Mouse (Mus musculus) brown adipose tissue, adult 24 weeks (tissue): ENCODE results near the gene Rnf185. TPM values are rescaled to one million over a fixed set of nuclear protein-coding genes. Genes with fewer than 3 reads are reported as not detected.

Source experiments
- H3K27ac ChIP-seq: fragments of 200-500 bp; replicated peaks from 2 replicates; pipeline ENCODE4 v1.5.1; 2012; ENCODE audit warnings: low read depth, mild to moderate bottlenecking, low read length
- H3K4me1 ChIP-seq: fragments of 200-500 bp; 2 replicates; pipeline ENCODE4 v1.6.1; 2012; ENCODE audit warnings: low read length, mixed read lengths; ENCODE audit not compliant: control insufficient read depth, insufficient read depth, insufficient read length
- H3K4me3 ChIP-seq: fragments of 200-500 bp; 2 replicates; pipeline ENCODE4 v1.5.1; 2012; ENCODE audit warnings: low read depth, mild to moderate bottlenecking, low read length, moderate library complexity; ENCODE audit not compliant: insufficient read depth
- polyA plus RNA-seq: library from polyadenylated mRNA; stranded (reverse); fragments of >200 nt; gene quantifications from 2 replicates; pipeline ENCODE4 v1.2.4, GENCODE M21; 2012; ENCODE audit not compliant: missing spikeins, insufficient read depth, insufficient read length

Rnf185 gene
- polyA plus RNA-seq, 1 experiment: 15.9 TPM

DNA sequence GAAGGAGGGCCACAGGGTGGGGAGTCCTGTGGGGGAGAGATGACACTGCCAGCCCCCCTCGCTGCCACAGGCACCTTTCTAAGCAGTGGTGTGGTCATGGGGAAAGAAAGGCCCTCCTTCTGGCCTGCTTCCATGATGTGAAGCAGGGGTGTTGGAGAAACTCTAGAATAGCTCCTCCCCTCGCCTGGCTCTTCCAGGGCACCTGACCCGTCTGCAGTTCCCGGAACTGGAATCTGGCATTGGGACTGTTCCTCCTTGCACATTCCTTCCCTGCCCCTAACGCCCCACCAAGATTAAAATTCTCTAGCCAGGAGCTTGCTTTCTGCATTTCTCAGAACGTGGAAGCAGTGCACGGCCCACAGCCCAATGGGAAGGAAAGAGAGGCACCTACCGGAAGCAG is 59.6 kb downstream of the Rnf185 start:
- no peak overlapping the region for H3K4me3 ChIP-seq
- H3K27ac ChIP-seq: no peak overlapping the region
- H3K4me1 ChIP-seq: no peaks in the 10 kb centered on the region

DNA sequence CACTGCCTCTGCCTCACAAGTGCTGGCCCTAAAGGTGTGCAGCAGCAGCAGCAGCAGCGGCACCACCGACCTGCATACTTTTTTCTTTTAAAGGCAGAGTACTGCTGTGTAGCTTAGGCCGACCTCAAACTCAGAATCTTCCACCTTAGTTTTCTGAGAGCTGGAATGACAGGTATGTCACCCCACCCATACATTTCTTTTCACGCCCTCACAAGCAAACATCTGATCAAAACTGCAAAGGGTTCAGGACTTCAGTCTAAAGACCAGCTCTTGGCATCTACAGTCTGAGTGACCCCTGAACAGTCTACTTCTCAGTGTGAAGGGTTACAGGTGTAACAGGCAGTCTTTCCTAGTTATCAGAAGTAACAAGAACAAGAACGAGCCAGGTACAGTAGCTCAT is 61.4 kb downstream of the Rnf185 start:
- Histone ChIP-seq H3K4me3 (no peak overlapping the region), H3K27ac (no peak overlapping the region), H3K4me1 (no peaks in the 10 kb centered on the region)

DNA sequence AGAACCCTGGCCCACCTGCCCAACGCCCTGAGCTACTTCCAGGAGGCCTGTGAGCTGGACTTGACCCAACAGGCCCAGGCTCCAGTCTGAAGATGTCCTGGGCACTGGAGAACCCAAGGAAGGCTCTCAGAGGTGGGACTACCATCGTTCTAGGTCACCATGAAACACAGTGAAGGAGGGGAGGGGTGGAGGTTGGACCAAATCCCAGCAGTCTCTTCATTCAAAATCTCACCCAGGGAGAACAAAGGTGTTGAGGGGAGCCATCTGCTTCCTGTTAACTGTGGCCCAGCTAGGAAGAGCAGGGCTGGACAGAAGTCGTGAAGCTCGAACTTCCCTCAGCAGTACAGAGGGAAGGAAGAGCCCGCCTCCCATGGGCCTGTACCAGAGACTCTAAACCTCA is 62.2 kb downstream of the Rnf185 start:
- Histone ChIP-seq H3K4me3 (no peak overlapping the region), H3K4me1 (no peaks in the 10 kb centered on the region), H3K27ac (no peak overlapping the region)

DNA sequence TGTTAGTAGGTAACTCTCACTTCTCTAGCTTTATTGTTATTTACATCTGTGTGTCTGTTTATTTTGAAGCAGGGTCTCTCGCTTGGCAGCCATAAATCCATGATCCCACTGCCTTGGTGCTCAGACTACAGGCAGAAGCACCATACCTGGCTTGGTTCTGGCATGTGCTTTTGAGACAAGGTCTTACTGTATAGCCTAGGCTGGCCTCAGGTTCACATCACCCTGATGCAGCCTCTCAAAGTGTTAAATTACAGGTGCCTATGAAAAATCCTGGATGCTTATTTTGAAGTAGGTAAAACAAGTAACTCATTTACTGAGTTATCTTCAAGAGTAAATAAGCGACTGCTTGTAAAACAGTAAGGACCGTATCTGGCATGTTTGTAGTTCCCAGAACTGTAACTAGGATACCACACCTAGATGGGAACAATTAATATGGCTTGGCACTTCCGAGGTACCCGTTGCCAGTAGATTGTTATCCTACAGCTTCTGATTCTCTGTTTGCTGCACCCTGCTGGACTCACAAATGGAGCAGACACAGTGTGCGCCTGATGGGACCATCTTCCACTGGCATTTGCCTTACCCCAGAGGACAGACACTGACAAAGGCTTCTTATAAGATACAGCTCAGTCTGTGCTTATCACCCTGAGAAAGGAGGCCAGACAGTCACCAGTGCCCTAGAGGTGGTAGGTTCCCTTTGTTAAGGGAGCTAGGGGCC is 64.5 kb downstream of the Rnf185 start:
- Histone ChIP-seq H3K4me1 (no peaks in the 10 kb centered on the region), H3K4me3 (no peak overlapping the region), H3K27ac (no peak overlapping the region)

DNA sequence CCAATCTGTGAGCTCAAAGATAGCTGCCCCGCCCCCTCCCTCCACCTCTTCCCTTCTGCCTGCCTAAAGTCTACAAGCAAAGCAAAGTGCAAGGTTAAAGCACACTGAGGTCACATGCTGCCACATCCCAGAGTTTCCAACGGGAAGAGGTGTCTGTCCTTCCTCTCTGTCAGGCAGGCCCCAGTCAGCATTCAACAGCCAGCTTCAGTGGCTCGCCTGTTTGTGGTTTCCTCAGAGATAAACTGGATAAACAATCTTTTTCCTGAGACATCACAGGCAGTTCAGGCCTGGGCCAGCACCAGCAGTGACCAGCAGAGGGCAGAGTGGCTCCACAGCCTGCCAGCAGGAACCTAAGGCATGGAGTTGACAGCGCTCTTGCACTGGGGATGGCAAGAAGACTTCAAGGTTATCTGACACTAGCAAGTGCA is 65.2 kb downstream of the Rnf185 start:
- no peak overlapping the region for H3K27ac ChIP-seq
- H3K4me3 ChIP-seq: no peak overlapping the region
- no peaks in the 10 kb centered on the region for H3K4me1 ChIP-seq

DNA sequence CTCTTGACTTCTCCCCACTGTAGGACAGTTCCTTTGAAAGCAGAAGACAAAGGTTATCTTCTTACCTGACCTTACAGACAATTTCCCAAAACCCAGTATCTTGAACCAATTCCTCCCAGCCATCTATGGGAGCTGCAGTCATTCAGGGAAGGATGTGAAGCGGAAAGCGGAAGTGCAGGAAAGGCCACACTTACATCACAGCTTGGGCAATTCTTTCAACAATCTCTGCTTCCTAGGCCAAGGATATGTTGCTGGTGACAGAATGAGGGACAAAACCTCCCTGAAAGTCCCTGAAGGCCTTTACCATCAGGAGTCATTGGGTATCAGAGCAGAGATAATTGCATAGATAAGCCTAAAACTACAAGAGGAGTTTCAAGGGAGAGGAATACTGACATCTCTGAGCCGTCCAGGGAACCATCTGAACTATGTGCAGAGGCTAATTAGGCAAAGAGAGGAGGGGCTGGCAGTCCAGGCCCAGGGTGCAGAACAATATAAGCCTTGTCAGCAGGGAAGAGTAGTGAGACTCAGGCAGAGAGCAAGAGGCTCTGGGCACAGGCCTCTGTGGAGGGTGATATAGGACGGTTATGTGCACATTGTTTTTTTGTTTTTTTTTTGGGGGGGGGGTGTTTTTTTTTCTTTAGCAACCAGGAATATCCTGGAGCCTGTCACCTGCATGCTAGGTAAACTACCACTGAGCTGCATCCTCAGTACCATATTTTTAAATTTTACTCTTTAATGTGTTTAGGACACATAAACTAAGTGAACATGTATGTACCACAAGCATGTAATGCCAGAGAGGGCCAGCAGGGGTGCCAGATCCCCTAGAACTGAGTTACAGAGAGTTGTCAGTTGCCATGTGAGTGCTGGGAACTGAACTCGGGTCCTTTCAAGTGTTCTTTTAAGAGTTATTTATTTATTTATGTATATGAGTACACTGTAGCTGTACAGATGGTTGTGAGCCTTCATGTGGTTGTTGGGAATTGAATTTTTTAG is 69.3 kb downstream of the Rnf185 start:
- Histone ChIP-seq H3K4me3 (no peak overlapping the region), H3K27ac (no peak overlapping the region), H3K4me1 (no peaks in the 10 kb centered on the region)

DNA sequence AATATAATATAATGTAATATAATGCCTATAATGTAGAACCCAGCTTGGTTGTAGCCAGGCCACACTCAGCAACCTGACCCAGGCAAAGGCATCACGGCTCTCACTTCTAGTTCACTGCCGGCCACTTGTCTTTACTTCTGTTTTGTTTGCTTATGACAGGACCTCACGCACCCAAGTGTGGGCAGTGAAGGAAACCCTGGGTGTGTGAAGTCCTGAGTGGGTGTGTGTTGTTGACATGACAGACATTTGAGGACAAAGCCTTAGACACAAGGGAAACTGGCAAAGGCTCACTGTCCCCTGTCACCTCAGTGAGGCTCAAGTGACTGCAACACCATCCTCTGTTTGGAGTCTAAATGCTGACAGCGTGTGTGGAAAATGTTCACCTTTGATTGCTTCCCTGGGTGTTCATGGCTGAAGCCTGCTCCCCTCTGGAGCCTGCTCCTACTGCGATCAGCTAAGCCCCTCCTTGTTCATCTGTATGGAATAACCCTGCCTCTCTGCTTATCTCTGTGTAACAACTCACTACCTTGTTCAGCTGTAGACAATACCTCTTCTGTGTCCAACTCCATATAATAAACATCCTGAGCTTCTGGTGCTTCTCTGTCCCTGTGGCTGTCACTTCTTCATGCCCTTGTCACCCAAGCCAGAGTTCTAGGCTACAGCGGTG is 70.9 kb downstream of the Rnf185 start:
- H3K27ac ChIP-seq: no peak overlapping the region
- no peaks in the 10 kb centered on the region for H3K4me1 ChIP-seq
- no peak overlapping the region for H3K4me3 ChIP-seq

DNA sequence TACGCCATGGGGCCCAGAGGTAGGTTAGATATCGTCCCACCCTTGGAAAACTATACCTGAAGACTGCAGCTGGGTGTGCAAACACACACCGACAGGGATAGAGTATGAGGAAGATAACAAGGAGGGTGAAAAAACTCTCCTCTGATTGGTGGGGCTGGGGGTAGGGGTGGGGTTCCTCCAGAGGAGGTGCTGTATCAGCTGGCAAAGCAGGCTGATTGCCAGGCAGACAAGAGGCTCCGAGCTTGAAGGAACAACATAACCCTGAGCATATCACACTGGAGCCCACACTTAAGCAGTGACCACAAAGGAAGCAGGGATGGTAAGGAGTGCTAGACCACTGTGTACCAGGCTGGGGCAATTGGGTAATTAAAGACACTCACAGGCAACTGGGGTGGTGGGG is 72.7 kb downstream of the Rnf185 start:
- H3K4me3 ChIP-seq: no peak overlapping the region
- no peak overlapping the region for H3K27ac ChIP-seq
- no peaks in the 10 kb centered on the region for H3K4me1 ChIP-seq

DNA sequence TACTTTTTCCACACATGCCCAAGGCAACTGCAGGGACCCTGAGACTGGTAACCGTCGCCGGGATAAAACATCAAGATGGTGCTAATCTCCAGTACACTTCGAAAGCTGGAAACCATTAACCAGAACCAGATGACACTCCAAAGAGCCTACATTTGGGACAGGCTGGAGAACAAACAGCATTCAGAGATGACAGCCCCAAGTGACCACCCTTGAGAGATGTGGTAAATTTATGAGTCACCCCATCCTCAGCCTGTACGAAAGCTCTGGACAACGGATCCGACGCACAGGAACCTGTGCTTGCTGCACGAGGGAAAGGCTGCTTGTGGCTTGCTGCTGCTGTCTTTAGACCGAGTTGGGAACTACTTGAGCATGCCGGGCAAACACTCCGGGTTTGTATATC is 77.4 kb downstream of the Rnf185 start:
- no peak overlapping the region for H3K27ac ChIP-seq
- H3K4me3 ChIP-seq: no peak overlapping the region

DNA sequence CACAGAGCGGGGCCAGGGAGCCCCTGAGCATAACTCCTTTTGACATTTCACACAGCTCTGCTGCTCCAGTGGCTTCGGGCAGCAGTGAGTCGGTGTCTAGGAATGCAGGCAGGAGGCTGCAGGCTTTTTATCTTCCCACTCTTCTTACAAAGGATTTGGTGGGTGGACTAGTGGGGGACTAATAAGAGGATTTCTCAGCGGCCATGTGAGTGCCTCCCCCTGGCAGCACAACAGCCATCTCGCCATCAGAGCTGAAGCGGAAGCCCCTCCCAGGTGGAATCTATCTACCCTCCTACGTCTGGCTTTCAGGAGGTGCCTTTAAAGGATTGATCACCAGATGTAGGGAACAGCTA is 77.9 kb downstream of the Rnf185 start:
- Histone ChIP-seq H3K4me1 (peaks cover 4% of the 10 kb centered on the region; the same call in 1 of the 2 replicates), H3K4me3 (no peak overlapping the region), H3K27ac (no peak overlapping the region)

More for the DNA sequence above, 77.4 kb downstream of the Rnf185 start:
- H3K4me1 ChIP-seq: peaks cover 4% of the 10 kb centered on the region; the same call in 1 of the 2 replicates

DNA sequence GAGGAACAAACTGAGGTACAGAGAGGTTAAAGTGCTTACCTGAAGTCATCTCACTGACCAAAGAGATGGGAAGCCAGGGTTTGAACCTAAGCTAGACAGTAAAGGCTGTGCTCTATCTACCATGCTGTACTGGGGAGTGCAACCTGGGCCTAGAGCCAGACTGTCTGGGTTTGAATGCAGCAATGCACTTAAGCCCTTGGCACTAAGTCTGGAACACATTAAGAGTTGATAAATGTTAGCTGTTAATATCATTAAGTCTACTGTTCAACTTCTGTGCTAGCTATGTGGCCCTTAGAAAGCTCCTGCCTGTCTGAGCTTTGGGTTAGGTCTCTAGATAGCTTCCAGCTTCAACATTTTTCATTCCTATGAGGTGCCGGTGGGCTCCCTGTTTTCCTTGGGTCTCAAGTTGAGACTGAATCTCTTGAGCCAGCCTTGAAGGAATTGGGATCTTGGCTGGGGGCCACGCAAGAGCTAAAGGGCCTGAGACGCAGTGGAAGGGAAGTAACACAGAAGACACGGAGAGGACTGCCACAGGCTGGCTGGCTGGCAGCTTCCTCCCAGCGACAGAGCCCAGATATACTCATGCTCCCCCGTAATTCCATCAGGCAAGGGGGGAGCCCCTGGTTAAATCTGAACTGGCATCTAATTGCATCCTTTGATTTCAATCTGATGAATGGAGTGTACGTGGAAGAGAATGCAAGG is 78.4 kb downstream of the Rnf185 start:
- no peak overlapping the region for H3K27ac ChIP-seq
- peaks cover 4% of the 10 kb centered on the region; the same call in 1 of the 2 replicates for H3K4me1 ChIP-seq
- H3K4me3 ChIP-seq: no peak overlapping the region

DNA sequence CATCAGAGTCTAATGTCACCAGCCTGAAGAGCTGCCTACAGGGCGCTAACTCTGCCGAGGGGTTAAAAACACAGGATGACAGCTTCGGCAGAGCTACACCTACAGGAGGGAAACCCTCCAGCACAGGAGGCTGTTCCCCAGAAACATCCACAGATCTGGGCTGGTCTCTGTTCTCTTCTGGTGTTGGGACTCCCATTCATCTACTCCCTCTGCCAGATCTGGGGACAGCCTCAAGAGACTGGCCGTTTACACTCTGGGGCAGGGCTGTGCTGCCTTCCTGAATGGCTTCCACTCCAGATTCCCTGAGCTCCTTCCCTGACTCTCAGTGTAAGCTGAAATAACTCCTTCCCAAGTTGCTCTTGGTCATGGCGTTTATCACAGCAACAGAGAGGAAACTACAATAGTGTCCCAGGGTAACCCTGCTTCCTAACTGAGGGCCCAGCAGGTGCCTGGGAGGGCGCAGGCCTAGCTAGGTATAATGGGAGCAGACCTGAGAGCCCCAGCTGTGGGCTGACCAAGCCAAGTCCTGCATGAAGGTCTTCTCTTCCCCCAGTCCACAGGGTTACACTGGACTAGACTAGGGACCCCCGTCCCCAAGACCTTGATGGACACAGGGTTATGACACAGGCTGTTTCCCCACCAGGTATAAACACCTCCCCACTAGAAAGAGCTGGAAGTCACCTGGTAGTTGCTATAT is 80.4 kb downstream of the Rnf185 start:
- peak overlapping the region; percentile 67 for H3K4me3 ChIP-seq
- no peak overlapping the region for H3K27ac ChIP-seq
- peaks cover 4% of the 10 kb centered on the region; the same call in 1 of the 2 replicates for H3K4me1 ChIP-seq

DNA sequence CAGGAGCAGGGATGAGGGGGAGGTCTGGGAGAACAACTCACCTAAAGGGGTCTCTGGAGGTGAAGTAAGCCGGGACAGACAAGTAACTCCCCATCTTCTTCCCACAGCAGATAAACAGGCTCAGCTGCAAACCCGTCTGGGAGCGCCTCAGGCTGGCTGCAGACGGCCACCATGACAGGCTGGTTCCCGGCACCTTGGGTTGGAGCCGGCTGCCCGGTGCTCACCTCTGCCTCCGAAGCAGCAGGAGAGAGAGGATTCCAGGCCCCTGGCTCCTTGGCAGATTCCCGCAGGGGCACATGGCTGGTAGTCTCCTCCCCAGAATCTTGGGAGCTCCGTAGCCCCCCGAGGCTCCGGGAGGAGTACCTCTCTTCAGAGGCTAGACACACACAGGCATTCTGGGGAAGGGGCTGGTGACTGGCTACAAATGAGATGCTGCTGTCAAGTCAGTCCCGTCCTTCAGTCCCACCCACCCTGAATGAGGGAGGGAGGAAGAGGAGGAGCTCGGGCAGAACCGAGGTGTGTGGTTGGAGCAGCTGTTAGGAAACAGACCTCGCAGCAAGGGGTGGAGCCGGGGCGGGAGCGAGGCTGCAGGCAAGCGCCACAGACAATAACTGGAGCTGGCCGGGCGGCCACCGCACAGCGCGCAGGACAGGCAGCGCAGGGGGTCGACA is 81.1 kb downstream of the Rnf185 start:
- Histone ChIP-seq H3K27ac (no peak overlapping the region), H3K4me1 (peaks cover 4% of the 10 kb centered on the region; the same call in 1 of the 2 replicates), H3K4me3 (peak overlapping the region; percentile 67)

DNA sequence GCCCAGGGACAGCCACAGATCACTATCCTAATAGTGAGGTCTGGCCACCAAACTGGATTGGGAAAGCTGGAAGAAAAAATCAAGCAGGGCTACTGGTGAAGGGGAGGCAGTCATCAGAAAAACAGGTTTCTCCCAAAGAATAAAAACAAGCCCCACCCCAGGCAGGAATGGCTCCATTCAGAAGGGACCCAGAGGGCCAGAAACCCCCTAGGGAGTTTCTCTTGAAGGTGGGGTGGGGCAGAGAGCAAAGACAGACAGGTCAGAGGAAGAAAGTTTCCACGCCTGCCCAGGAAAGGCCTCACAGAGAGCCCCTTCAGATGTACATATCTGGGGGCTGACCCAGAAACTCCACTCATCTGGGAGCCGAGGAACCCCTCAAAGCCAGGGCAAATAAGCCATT is 82.0 kb downstream of the Rnf185 start:
- Histone ChIP-seq H3K27ac (no peak overlapping the region), H3K4me1 (peaks cover 4% of the 10 kb centered on the region; the same call in 1 of the 2 replicates), H3K4me3 (peak overlapping the region; percentile 67; the same call in 1 of the 2 replicates)
